Mouse (Mus musculus): ENCODE measurements at regions not wholly inside any gene's neighbourhood (a gene's known extent, or its start where the extent isn't known, plus 50 kb on each side); places are given as distances from the start of the nearest gene placed in this dataset.

- no peak for DNase-seq (ENCODE audit: low read depth, low spot score)
Measured at GRCm38 (mm10) chr6:140927616-140928015, 198.5 kb downstream of the Gm11077 start.

- no peak for DNase-seq (ENCODE audit: low read depth, low spot score)
Measured at GRCm38 (mm10) chr6:140934286-140934685, 205.2 kb downstream of the Gm11077 start.

- no peak for DNase-seq (ENCODE audit: low read depth, low spot score)
Measured at GRCm38 (mm10) chr6:140938025-140938424, 208.9 kb downstream of the Gm11077 start.

DNA sequence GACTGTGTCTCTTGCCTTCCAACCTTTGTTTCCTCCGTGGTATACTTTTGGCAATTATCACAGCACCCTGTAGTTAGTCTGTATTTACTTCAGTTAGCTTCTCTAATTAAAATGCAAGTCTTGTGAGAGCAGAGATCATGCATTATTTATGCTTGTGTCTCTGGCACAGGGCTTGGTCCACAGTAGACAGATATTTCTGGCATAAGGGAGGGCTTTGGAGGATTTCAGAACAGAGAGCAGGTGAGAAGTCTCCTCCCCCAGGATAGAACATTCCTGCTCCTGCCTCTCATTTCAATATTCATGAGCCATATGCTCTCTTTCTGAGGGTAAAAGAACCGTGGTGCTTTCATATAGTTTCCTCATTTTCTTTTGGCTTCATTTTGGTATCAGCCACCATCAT is 217.6 kb downstream of the Gm11077 start:
- DNase-seq (ENCODE audit: low read depth, low spot score): no peak

DNA sequence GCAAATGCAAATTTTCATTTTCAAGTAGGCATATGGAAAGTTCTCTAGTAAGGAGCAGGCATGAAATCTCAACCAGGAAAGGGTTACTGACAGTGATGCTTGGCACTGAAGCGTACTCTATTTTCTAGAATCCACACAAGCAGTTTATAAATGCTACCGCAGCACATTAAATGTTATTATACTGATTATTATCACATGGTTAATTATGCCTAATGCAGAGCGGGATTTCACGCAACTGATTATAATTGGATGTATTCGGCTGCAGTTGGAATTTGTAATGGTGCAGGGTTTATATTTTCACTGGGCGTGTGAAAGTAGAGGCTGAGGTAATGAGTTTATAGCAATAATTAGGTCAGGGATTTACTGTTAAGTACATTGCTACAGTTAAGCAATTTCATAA is 221.4 kb downstream of the Gm11077 start:
- DNase-seq (ENCODE audit: low read depth, low spot score): no peak

GRCm38 (mm10) chr6:140953256-140953655 is 224.2 kb downstream of the Gm11077 start:
- no peak for DNase-seq (ENCODE audit: low read depth, low spot score)

- DNase-seq (ENCODE audit: low read depth, low spot score): no peak
Measured at GRCm38 (mm10) chr6:140953721-140954120, 224.6 kb downstream of the Gm11077 start.

GRCm38 (mm10) chr6:140955751-140956521 is 226.9 kb downstream of the Gm11077 start:
- DNase-seq (ENCODE audit: low read depth, low spot score): no peak

DNA sequence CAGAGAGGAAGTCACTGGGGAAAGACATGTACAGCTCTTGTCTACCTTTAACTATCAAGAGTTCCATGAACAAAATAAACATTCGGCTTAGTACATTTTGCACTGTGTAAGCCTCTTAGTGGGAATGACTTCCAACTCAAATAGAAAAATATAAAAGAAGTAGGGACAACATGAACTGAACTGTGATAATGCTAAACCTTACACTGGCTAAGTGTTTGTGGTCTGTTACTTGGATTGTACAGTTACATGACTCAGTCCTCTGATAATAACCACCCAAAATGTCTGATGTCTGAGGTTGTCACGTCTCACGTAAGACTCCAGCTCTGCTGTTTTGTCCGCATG is 227.4 kb downstream of the Gm11077 start:
- no peak for DNase-seq (ENCODE audit: low read depth, low spot score)

GRCm38 (mm10) chr6:140961987-140962386 is 232.9 kb downstream of the Gm11077 start:
- no peak for DNase-seq (ENCODE audit: low read depth, low spot score)

DNA sequence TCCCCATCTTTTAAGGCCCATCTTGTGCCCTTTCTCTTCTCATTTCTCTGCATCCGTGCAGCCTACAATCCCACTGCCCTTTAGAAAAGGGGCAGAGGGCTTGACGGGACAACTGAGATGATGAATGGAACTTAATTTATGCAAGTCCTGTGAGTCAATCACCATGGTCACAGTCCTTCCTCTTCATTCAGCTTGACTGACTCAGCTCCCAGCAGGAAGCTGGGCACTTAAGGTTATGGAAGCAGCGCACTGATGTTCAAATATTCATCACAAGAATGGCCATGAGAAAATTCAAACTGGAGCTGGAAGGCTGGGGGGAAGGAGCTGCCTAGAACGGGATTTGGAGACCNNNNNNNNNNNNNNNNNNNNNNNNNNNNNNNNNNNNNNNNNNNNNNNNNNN is 233.5 kb downstream of the Gm11077 start:
- no peak for DNase-seq (ENCODE audit: low read depth, low spot score)

GRCm38 (mm10) chr6:140973732-140974131 is 244.6 kb downstream of the Gm11077 start:
- no peak for DNase-seq (ENCODE audit: low read depth, low spot score)

DNA sequence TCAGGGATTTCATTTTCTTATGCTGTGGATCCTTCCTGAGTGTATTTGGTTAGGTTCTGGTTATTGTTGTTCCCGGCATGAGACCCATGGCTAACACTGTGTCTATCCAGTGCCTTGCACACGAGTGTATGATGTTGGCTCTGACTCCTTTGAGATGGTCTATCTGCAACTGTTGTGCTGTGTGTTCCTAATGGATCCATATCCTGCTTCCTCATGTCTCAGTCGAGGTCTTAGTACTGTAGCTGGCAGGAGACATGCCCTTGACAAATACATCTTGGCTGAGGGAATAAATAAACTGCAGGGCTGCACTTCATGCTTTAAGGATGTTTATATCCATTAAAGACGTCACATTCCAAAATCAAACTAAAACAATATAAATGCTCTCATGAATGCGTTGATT is 247.9 kb downstream of the Gm11077 start:
- DNase-seq (ENCODE audit: low read depth, low spot score): no peak

DNA sequence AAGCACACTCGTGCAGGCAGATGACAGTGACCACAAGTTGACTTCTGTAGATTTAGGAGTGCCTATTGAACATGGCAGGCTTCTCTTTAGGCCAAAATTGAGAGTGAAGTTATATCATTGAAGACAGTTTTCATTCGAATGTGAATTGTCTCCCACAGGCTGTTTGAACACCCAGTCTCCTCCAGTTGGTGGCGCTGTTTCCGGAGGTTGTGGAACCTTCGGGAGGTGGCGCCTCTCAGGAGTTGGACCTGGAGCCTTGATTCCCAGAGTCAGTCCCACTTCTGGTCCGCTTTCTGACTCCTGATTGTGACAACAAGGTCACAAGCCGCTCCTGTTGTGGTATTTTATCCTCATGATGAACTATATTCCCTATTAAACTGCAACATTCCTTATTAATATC is 254.5 kb downstream of the Gm11077 start:
- no peak for DNase-seq (ENCODE audit: low read depth, low spot score)

GRCm38 (mm10) chr6:140984249-140984648 is 255.2 kb downstream of the Gm11077 start:
- no peak for DNase-seq (ENCODE audit: low read depth, low spot score)

DNA sequence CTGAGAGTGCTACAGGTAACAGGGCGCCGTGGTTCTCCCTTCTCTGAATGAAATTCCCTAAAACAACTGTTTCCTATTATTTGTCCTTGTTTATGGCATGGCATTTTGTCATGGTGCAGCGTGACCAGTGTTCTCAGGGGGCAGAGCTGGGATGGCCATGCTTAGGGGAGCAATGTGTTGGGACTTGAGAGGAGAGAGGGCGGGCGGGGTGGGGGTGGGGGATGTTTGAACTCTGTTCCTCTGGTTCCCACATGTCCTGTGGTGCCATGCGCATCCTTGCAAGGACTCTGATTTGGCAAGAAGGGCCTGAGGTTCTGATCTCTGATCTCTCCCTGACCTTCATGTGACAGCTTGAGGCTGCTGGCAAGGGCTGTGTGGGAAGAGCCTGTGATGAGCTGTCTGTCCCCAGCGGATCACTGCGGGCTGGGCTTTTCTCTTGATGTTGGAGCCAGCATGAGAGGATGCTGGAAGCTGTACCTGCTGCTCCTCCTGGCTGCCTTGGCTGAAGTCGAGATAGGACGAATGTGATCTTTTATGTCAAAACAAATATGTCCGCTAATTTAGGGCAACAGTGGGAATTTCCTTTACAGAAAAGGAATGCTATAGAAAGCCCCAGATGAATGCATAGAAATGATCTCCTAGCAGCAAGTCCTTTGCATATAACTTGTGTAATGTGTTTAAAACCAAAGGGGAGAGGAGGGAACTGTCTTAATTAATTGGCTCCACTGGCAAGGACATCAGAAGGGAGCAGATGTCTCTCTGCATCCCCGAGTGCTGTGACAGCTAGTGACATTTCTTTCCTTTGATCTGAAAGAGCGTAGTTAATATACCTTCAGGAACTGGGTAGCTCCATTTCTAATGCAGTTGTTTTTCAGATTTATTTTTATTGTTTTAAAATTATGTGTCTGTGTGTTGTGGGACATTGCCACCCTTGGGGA is 255.2 kb upstream of the Pde3a start:
- no peak for DNase-seq (ENCODE audit: low read depth, low spot score)

GRCm38 (mm10) chr6:140995340-140996135 is 253.5 kb upstream of the Pde3a start:
- DNase-seq (ENCODE audit: low read depth, low spot score): no peak

- DNase-seq (ENCODE audit: low read depth, low spot score): no peak
Measured at GRCm38 (mm10) chr6:140998069-140998468, 251.0 kb upstream of the Pde3a start.

GRCm38 (mm10) chr6:141000552-141000951 is 248.5 kb upstream of the Pde3a start:
- no peak for DNase-seq (ENCODE audit: low read depth, low spot score)

DNA sequence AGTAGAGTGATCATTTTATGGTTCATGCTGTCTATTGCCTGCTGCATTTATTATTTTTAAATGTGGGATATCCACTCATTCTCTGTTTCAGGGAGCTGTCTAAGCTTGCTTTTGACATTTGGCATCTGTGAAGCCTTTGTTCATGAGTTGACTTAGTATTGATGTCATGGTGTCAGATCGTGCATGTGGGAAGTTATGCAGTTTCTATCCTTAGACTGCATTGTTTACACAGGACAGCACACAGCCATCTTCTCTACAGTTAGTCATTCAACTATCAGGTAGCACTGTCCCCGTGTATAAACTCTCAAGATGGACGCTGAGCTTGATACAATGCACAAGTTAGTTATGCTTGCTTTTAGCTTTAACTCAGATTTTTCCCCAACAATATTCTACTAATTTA is 247.8 kb upstream of the Pde3a start:
- DNase-seq (ENCODE audit: low read depth, low spot score): no peak

DNA sequence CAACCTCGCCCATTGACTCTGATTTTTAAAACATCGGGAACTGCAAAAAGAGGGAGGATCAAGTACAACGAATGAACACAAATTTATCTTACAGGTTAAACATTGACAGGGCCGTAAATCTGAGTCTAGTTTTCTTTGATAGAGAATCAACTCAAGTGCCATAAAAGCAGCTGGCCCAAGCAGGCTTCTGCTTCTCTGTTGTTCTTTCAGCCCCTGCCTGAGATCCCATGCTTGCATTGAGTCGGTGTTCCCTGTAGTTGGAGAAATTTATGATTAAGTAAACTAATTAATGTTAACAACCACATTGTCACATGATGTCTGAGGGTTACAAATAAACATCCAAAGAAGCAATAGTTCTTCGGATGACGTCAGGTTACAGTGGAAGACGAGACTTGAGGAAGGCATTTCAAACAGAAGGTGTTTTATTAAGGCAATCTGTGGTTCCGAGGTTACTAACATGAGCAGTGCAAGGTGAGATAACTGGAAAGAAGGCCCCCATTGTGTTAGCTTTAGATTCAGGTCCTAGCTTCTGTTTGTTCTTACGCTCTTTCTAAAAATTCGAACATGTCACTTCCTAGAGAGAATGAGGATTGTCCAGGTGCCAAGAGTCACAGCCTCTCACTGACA is 233.9 kb upstream of the Pde3a start:
- no peak for DNase-seq (ENCODE audit: low read depth, low spot score)

- no peak for DNase-seq (ENCODE audit: low read depth, low spot score)
Measured at GRCm38 (mm10) chr6:141023501-141023900, 225.6 kb upstream of the Pde3a start.
